Mouse (Mus musculus) c-Kit-negative CD71-positive TER-119-positive erythroid progenitor cells, embryonic 14.5 days (primary cell): ENCODE measurements around the gene Mtch1.
"Not testable (repeated sequence)": the region's sequence is repeated elsewhere in the genome, so short reads cannot be mapped to it uniquely, and the experiment has no call there.

Experiments
- DNase-seq: peaks from one replicate; pipeline ENCODE4 v3.0.0-alpha.2; 2013; ENCODE audit warnings: low read depth, low spot score

Gene Mtch1

DNA sequence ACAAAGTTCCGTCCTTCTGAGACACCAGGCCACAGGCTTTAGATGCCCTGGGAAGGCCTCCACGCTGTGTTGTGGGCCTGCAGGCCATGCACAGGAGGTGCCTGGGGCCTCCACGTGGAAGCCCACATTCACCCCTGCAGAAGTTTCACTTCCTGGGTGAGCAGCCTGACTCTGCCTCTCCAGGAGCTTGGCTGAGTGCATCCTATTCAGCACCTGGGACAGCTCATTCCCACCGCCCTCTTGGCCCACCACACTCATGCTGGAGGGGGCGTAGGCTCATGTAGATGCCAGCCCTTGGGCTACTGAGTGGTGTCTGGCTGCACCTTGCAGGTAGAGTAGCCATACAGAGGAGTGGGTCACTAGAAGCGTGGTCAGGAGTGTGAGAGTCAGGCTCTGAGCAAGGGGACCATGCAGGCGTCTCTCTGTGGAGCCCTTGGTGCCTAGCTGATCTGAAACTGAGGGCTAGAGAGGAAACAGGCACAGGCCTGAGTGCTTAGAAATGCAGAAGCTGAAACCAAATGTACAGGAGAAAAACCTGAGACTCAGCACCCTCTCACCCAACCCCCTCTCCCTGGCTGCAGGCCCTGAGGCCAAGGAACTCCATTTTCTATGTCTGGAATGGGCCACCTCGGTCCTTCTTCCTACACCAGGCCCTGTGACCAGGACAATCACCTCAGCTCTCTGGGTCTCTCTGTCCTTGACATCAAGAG is 14.4 kb upstream of the Mtch1 start:
- no peak for DNase-seq

DNA sequence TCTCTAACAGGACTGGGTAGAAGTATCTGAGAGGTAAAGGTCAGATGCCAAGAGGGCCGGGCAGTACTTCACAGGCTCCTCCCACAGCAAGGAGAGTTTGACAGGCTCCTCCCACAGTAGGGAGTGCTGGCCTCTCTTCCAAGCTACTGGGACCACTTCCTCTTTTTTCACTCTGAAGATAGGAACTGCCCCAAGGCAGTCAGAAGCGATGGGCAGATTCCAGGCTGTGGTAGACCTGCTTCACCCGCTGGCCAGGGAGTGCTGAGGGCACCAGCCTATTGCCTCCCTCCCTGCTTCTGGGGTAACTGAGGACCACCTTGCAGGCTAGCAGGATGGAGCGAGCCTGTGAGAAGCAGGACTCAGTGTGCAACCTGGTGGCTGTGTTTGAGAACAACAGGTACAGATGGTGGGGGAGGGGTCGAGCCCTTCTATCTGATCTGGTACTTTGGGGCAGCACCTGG is 13.1 kb upstream of the Mtch1 start, which contains the start of gene Fgd2:
Fgd2 (plus strand) TSS at position 154 of the 461 bp plus-strand sequence.
- DNase-seq: no peak

DNA sequence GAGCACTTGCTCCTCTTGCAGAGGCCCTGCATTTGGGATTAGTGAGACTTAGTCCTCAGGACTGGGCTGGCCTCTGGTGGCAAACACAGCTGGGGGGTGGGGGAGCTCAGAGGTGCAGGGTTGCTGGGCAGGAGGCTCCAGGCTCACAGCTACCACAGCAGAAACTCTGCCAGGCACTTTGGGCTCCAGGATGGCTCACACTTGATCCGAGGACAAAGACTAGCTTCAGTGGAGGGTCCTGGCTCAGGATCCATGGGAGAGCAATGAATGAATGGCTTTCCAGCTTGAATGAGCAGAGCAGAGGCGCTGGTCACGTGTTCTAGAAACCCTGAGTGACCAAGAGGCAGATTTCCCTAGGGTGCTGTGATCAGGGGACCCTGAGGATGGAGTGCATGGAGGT is 11.2 kb upstream of the Mtch1 start:
- no peak for DNase-seq

DNA sequence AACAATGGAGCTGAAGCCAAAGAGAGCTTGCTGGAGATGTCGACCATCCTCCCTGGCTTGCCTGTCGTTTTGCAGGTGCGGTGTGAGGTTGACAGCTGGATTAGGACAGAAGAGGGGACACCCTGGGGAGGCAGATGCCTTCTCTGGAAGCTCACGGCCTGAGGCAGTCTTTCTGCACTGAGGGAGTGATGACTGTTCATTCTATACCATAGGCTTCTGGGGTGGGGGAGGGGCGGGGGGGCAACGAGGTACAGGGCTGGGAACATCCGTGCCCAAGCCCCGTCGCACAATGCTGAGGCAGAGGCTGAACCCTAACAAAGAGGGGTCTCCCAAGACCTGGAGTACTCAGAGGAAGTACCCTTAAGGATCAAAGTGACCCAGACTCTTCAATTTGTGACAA is 9.1 kb upstream of the Mtch1 start:
- DNase-seq: no peak

DNA sequence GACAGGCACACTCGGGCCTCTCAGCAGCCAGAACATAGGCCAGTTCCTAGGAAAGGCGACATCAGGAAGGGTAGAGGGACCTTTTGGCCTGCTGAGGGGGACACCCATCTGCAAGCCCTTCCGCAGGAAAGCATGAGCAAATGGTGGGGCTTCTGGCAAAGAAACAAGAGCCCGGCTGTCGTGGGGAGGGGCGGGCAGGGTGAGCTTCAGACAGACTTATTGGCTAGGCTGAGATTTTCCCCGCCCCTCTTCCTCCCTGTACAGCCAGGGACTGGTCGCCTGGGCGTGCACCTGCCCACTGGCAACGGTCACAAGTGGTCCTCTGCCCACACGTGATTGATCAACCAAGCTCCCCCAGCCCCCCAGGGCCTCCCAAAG is 8.7 kb upstream of the Mtch1 start:
- no peak for DNase-seq

DNA sequence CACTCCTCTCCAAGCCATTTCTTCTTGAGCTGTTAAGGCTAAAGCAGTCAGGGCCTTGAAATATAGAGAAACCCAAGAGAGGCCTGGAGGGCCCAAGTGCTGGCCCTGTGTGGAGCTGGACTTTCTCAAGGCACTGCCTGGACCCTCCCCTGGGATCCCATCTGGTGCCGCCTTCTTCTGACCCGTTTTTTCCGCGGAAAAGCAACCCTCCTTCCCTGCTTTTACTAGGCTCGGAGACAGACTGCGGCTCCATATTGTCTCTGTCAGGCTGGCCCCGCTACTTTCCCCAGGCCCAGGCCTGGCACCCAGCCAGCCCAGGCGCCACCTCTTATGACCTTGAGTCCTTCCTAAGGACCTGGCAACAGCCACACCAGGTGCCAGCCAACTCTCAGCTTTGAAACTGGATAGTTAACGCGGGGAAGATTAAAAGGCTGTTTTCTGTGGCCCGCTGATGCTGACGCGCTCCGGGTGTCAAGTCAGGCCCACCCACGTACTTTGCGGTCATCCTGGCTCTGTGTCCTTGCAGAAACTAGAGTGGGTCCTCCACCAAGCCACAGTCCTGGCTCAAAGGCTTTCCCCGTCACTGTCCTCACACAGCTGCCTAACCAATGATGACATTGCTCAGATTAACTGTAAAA is 8.2 kb upstream of the Mtch1 start:
- no peak for DNase-seq

DNA sequence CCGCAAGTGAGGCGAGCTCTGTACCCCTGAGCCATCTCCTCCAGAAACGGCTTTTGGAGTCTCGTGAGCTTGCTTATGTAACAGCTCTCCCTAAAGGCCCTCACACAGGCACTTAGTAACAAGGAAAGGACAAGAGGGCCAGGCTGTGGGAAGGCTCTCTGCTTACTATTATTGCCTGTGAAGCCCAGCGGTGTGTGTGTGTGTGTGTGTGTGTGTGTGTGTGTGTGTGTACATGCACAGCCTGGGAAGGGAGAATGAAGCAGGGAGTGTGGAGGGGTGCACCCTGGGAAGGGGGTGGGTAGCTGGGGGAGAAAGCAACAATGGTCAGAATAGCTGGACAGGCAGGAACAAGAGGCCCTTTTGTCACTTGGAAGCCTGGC is 7.7 kb upstream of the Mtch1 start:
- DNase-seq: no peak

DNA sequence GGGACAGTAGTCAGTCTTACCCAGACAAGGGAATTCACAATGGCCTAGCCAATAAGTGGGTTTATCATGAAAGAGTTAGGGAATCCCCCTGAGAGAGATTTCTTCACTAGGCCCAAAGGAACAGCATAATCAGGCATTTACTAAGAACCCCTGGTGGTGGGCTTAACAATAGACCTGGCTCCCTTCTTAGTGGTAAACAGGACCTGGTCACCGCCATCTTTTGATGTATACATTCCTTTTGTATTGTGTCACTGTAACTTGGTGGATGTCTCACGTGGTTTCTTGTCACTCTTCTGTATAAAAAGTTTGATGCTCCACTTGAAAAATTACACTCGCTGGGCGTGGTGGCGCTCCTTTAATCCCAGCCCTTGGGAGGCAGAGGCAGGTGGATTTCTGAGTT is 3.3 kb upstream of the Mtch1 start:
- DNase-seq: not testable (repeated sequence)

DNA sequence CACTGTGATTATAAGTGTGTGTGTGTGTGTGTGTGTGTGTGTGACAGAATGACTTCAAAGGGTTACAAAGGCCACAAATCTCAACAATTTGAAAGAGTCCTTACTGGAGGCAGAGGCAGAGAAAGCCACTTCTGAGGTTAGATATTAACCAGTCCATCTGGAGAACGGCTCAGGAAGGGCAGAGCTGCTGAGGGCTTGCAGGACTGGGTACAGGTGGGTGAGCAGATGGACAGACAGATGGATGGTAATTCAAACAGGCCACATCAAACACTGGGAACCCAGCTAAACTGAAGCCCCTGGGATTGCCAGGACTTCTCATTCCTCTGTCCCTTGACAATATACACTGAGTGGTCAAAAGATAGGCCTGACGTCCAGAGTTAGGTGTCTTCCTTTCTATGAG is 1.3 kb upstream of the Mtch1 start:
- no peak for DNase-seq

DNA sequence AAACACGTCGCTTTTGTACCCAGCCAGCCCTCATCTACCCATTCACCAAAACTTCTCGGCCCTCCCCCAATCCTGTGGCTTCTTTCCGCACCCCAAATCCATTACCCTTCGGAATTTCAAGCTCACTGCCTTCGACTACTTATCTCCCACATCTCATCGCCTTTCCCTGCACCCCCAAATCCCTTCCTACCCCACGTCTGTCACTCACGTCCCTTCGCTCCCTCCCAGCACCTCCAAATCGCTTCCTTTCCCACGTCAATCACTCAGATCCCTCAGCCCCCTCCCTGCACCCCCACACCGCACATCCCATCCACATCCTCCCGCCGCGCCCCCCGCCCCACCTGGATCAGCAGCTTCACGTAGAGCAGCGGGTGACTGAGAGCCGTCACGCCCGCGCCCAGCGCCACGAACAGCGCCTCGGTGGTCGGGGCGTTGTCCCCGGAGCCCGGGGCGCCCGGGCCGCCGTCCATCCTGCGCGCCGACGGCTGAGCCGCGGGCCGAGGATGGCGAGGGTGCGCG is 549 bp downstream of the Mtch1 start:
- no peak for DNase-seq

DNA sequence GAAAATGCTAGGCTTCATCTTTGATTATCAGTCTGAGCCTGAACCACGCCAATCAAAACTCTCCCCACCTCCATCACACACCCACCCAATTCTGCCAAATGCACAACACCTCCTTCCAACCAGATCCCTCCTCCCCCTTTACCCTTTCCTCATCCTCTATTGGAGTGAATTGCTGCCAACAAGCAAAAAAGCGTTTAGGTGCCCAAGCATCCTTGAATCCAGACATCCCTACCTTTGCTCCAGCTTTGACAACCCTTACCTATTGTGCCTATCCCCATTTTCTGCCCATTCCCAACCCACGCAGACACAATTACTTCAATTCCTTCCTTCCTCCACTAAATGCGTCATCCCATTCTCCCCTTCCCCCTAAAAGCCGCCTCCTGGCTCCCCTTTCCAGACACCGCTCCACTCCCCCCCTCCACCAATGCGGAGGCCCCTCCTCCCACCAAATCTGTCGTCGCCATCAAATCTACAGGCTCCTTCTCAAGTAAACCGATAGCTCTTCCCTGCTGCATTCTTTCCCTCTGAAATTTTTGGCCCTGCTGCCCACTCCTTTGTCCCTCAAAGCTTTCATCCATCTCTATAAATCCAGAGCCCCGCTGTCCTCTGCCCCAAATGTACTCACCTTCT is 1.1 kb downstream of the Mtch1 start:
- no peak for DNase-seq

DNA sequence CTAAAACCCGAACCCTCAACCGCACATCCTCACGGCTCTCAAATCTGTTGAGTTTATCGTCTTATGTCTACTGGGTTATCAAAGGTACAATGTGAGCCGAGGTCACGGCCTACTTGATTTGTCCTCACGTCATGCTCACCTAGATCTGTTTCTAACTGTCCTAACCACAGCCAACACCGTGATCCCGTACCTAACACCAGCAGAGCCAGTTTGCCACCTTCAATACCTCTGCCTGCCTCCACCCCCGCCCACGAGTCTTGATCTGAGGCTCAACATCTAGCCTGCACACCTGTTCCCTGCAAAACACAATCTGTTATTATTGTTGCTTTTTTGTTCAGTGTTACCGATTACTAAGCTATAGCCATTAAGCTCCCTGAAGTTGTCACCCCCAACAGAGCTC is 2.5 kb downstream of the Mtch1 start:
- DNase-seq: no peak

DNA sequence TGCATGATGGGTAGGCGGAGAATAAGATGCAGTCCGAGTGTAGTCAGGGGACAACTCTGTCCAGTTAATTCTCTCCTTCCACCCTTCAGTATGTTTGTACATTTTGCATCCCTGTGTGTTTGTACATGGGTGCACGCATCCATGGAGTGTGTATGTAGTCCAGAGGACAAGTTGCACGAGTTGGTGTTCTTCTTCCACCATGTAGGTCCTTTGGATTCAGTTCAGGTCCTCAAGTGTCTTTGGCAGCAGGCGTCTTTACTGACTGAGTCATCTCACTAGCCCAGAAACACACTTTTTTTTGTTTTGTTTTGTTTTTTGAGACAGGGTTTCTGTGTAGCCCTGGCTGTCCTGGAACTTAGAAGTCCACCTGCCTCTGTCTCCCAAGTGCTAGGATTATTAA is 4.5 kb downstream of the Mtch1 start:
- DNase-seq: no peak

DNA sequence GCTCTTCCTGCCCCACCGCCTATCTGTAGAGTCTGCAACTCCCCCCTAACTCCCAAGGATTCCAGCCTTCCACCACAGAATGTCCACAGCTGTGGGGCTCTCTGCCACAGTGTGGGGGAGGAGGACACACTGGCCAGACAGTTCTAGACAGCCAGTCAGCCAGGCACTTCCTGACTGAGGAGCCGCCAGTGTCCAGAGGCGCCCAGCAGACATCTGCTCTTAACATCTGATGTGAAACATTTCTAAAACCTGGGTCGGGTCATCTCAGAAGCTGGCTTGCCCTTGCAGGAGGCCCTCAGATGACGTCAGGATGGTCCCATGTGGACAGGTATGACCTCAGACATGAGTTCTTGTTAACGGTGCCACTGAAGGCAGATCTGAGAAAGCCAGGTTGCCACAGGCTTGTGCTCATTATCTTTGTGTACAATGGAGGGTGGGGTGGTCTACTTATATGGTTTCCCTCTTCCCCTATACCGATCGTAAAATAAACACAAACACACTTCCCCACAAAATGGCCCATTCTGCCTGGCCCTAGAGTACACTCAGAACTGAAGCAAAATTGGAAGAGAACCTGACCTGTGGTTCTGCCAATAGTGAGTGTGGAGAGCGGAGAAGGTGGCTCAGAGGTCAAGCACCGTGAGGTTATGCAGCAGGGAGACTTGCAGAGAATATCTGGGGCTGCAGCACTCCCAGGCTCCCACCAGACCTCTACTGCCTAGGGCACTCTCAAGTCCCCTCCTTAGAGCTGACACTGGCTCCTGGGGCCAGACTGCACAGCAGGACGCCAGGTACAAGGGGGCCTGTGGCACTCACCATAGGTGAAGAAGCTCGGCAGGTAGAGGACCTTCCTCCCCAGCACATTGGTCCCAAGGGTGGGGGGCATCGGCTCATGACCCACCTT is 5.5 kb downstream of the Mtch1 start:
- DNase-seq: no peak

DNA sequence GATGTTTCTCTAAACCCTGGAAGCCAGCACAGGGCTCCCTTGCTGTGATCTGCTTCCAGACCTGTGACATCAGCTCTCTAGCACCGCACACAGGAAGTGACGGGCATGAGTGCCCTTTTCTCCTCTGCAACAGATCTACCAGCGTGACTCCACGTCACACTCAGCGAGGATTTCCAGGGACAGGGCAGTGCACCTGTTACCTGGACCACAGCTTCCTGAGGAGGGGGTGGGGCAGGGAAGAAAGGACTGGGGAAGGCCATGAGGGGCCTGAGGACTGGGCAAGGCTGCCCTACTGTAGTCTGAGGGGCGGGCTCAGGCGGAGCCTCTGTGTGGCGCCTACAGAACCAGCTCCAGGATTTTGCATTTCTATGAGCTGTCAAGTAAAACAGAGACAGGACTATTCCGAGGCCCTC is 6.1 kb downstream of the Mtch1 start:
- DNase-seq: no peak

DNA sequence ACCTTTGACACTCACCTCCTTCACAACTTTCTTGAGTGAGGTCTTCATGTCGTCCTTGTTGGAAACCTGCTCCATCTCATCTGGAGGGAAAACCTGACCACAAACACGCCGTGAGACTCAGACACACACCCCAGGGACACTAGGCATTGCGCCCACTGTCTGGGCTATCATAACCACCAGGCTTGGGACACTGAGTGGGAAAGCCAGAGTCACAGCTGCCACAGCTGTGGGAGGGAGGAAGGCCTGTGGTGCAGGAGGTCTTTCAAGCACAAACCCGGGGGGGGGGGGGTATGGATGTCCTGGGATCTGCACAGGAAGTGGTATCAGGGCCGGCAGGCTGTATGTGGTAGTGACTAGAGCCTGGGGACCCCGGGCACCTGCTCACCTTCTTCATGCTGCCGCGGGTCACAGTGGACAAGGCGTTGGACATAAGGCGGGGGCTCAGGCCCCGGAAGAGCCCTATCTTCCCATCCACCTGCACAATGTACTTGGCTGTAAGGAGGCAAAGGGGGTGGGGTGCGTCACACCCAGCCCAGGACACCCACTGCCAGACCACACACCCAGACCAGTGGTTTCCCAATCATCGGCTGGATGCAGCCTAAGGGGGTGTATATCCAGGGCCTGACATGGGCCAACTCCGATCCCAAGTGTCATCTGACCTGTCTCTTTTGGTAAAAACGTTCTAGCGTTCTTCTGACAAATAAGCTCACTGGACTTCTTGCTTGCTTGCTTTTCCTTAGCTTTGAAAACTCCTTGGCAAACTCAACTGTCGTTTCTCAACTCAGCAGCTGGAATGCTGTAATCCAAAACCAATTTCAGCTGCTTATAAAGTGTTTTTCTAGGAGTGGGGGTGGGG is 7.1 kb downstream of the Mtch1 start:
- DNase-seq: no peak

DNA sequence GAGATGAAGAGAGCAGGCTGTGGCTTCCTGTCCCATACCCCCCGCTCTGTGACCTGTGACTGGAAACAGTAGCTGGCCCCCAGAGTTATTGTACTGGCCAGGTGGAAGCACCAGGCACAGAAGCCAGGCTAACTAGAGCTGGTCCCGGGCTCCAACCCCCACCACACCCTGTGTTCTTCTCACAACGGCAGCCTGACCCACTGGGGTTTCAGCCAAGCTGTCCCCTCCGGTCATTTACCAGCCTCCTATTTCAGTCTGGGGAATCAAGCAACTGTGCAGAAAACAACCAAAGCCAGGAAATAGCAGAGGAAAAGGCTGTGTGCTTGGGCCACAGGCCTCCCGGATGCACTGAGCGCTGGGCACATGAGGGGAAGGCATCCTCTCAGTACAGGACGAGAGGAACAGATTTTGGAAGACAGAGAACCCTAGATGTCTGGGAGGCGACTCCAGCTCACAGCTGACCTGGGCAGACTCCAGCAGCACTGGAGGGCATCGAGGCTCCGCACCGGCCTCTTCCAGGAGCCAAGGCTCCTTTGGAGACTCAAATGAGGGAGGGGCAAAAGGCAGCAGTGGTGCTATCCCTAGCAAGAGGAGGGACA is 8.5 kb downstream of the Mtch1 start:
- DNase-seq: no peak

DNA sequence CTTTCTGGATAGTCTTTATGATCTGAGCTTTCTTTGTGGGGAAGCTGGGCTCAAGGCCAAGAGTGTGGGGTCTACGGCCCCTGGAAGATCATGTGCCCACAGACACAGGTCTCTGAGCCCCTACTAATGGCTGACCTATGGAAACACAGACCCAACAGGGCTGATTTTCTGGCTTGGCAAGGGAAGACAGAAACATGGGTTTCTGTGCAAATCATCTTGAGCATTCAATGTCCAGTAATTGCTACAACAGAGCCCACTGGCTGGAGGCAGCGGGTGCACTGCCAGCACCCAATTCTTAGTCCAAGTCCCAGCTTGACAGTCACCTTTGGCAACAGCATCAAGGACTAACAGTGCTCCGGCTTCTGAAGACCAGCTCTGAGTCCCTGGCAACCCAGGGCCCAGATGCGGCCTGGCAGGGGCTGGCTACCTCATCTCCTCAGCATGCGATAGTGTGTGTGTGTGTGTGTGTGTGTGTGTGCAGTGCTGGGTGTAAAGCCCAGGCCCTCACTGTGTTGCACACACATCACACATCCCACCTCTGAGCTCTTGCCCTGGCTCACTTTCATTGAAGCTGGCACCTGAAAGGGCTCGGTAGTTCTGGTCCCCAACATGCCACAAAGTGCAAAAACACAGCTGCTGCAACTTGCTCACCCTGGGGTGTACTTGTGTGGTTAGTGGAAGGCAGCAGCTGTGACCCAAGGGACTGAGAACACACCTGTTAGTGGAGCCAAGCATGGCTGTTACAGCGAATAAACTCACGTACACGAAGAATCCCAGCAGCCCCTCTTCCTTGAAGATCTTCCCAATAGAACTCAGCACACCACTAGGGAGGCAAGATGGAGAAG is 9.5 kb downstream of the Mtch1 start:
- no peak for DNase-seq

DNA sequence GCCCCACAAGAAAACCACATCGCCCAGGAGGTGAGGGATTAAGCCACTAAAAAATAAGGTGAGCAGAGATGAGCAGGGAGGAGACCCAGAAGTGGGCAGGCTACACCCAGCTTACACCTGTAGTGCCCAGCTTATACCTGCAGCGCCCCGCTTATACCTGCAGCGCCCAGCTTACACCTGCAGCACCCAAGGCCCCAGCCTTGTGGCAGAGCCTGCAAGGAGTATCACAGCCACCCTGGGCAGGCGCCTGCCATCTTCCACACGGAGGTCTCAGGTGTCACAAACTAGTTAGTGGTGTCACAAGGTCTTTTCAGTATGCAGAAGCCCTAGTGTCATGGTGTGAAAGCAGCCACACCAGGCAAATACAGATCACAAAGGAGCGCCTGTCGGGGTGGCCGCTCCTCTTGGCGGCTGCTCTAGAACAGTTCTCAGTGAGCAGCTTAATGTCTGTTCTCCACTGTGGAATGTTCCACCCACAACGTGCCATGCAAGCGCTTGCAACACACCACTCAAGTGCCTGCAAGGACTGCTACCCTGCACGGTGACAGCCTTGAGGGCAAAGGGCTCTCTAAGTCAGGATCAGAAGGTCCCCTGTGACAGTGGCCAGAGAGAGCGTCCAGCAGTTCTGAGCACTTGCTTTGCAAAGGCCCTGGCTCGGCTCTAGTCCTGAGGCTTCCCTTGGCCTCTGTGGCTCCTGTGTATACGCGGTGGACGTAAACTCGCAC is 11.3 kb downstream of the Mtch1 start:
- DNase-seq: no peak
